Mouse (Mus musculus) hindbrain, embryonic 11.5 days (tissue): ENCODE measurements around the gene Slc25a23. TPM values are rescaled to one million over a fixed set of nuclear protein-coding genes. Genes with fewer than 3 reads are reported as not detected.

Experiments
- ATAC-seq: fragments of 200-750 bp; cut with Nextera tagmentation; 2 replicates; pipeline ENCODE4 v1.8.0; 2017; ENCODE audit warnings: mild to moderate bottlenecking, moderate TSS enrichment, moderate library complexity; ENCODE audit not compliant: low FRiP score
- DNase-seq: peaks from one replicate; pipeline ENCODE4 v3.0.0-alpha.2; 2015; ENCODE audit warnings: low spot score
- H3K27ac ChIP-seq: fragments of 300-500 bp; sonication (generic); 2 replicates; pipeline ENCODE4 v1.5.1; 2014; ENCODE audit warnings: mild to moderate bottlenecking, low read depth, low read length
- H3K27me3 ChIP-seq: fragments of 300-500 bp; sonication (generic); 2 replicates; pipeline ENCODE4 v1.6.1; 2014; ENCODE audit warnings: mild to moderate bottlenecking, low read length, moderate library complexity, mixed read lengths; ENCODE audit not compliant: control insufficient read depth, insufficient read depth
- H3K36me3 ChIP-seq: fragments of 300-500 bp; sonication (generic); 2 replicates; pipeline ENCODE4 v1.6.1; 2014; ENCODE audit warnings: mild to moderate bottlenecking, low read length, moderate library complexity, mixed read lengths; ENCODE audit not compliant: control insufficient read depth, insufficient read depth
- H3K4me1 ChIP-seq: fragments of 300-500 bp; sonication (generic); replicated peaks from 2 replicates; pipeline ENCODE4 v1.6.1; 2014; ENCODE audit warnings: low read length, mixed read lengths; ENCODE audit not compliant: control insufficient read depth, insufficient read depth
- H3K4me2 ChIP-seq: fragments of 300-500 bp; sonication (generic); replicated peaks from 2 replicates; pipeline ENCODE4 v1.6.1; 2014; ENCODE audit warnings: mild to moderate bottlenecking, low read depth, low read length
- H3K4me3 ChIP-seq: fragments of 300-500 bp; sonication (generic); 2 replicates; pipeline ENCODE4 v1.5.1; 2014; ENCODE audit warnings: low read depth, low read length
- H3K9ac ChIP-seq: fragments of 300-500 bp; sonication (generic); 2 replicates; pipeline ENCODE4 v1.6.1; 2014; ENCODE audit warnings: low read depth, low read length
- H3K9me3 ChIP-seq: fragments of 300-500 bp; sonication (generic); 2 replicates; pipeline ENCODE4 v1.6.1; 2016; ENCODE audit warnings: low read length; ENCODE audit not compliant: control insufficient read depth
- WGBS: fragments of 180-500 bp; shearing (Covaris S2); extraction: QIAGEN DNeasy Blood & Tissue Kit; methylation state at CpG from one replicate; pipeline ENCODE4 v1.1.7; 2014; 5-methylcytosine and 5-hydroxymethylcytosine counted together
- polyA plus RNA-seq: library from polyadenylated mRNA; unstranded; fragments of >200 nt; fragmentation: Nextera tagmentation; extraction: Ambion mirVana; gene quantifications from 2 replicates; pipeline ENCODE4 v1.2.1, GENCODE M21; 2014

Slc25a23 gene
- polyA plus RNA-seq, 1 experiment from 2014 or later, result 16.0 TPM

GRCm38 (mm10) chr17:56997029-56997667 is 62.5 kb downstream of the Slc25a23 start, which contains the start of gene Alkbh7:
Alkbh7 (plus strand) TSS chr17:56997339.
- H3K9ac ChIP-seq, result peak within 1 kb of the TSS; percentile 42
- DNase-seq (peak; percentile 93), ATAC-seq (peak; percentile 99)
- peaks cover 5% of the 10 kb centered on the region; the same call in 1 of the 2 replicates for H3K4me1 ChIP-seq
- peak within 1 kb of the TSS; percentile 52 for H3K4me3 ChIP-seq
- no peak within 1 kb of the TSS for H3K27ac ChIP-seq
- WGBS, result 1% methylated on average over 38 of the region's 38 CpGs
- H3K9me3 ChIP-seq, result no peaks in the 10 kb centered on the region
- H3K36me3 ChIP-seq, result peaks cover 13% of the 10 kb centered on the region; the same call in 1 of the 2 replicates
- H3K4me2 ChIP-seq, result peak within 1 kb of the TSS; percentile 55
- H3K27me3 ChIP-seq, result no peaks in the 10 kb centered on the region

- Histone ChIP-seq H3K4me2 (no peak overlapping the region; the same call in 1 of the 2 replicates), H3K9me3 (no peaks in the 10 kb centered on the region), H3K36me3 (peaks cover 13% of the 10 kb centered on the region; the same call in 1 of the 2 replicates), H3K4me3 (no peak overlapping the region), H3K27me3 (no peaks in the 10 kb centered on the region), H3K4me1 (peaks cover 5% of the 10 kb centered on the region; the same call in 1 of the 2 replicates), H3K9ac (no peak overlapping the region), H3K27ac (no peak overlapping the region)
- ATAC-seq (no peak; the same call in 1 of the 2 replicates), DNase-seq (no peak)
- WGBS, result 77% methylated on average over 2 of the region's 2 CpGs
Observed at GRCm38 (mm10) chr17:56996506-56996905, 63.2 kb downstream of the Slc25a23 start.

GRCm38 (mm10) chr17:56995046-56995445 is 64.6 kb downstream of the Slc25a23 start:
- H3K36me3 ChIP-seq, result peaks cover 13% of the 10 kb centered on the region; the same call in 1 of the 2 replicates

More at GRCm38 (mm10) chr17:56995046-56995445, 64.6 kb downstream of the Slc25a23 start:
- no peaks in the 10 kb centered on the region for H3K9me3 ChIP-seq
- no peak for ATAC-seq
- H3K27me3 ChIP-seq, result no peaks in the 10 kb centered on the region; the same call in 1 of the 2 replicates
- H3K9ac ChIP-seq, result no peak overlapping the region
- H3K27ac ChIP-seq, result no peak overlapping the region
- H3K4me1 ChIP-seq, result peaks cover 11% of the 10 kb centered on the region; the same call in 1 of the 2 replicates
- 94% methylated on average over 8 of the region's 8 CpGs for WGBS
- no peak for DNase-seq
- H3K4me2 ChIP-seq, result no peak overlapping the region
- no peak overlapping the region for H3K4me3 ChIP-seq

Other genes starting within 250 kb of the Slc25a23 start
- 6.4 and 6.7 TPM in 2 replicates for gene Rfx2, start 228.8 kb downstream of the Slc25a23 start, polyA plus RNA-seq
- not detected in 2 replicates for gene Acsbg2, start 185.4 kb downstream of the Slc25a23 start, polyA plus RNA-seq
- 0.25 and 0.26 TPM in 2 replicates for gene 1700061G19Rik, start 184.4 kb downstream of the Slc25a23 start, polyA plus RNA-seq
- gene Mllt1, start 124.4 kb downstream of the Slc25a23 start, polyA plus RNA-seq, result 26.0 and 32.2 TPM in 2 replicates
- gene Acer1, start 77.7 kb downstream of the Slc25a23 start, polyA plus RNA-seq, result not detected in 2 replicates
- 146 and 152 TPM in 2 replicates for gene Clpp, start 69.6 kb downstream of the Slc25a23 start, polyA plus RNA-seq
- 32.4 and 33.0 TPM in 2 replicates for gene Alkbh7, start 62.5 kb downstream of the Slc25a23 start, polyA plus RNA-seq
- 0.36 TPM in 1 of 2 replicates, not detected in the other for gene Pspn, start 59.8 kb downstream of the Slc25a23 start, polyA plus RNA-seq
- 65.6 and 76.7 TPM in 2 replicates for gene Gtf2f1, start 48.6 kb downstream of the Slc25a23 start, polyA plus RNA-seq
- gene Gm17949, start 48.4 kb downstream of the Slc25a23 start, polyA plus RNA-seq, result 0.33 TPM in 1 of 2 replicates, not detected in the other
- gene Khsrp, start 28.3 kb downstream of the Slc25a23 start, polyA plus RNA-seq, result 40.3 and 42.7 TPM in 2 replicates
- gene Slc25a41, start 18.2 kb downstream of the Slc25a23 start, polyA plus RNA-seq, result not detected in 2 replicates
- gene Crb3, start 758 bp downstream of the Slc25a23 start, polyA plus RNA-seq, result 2.1 and 3.6 TPM in 2 replicates
- 2.9 and 3.8 TPM in 2 replicates for gene Dennd1c, start 18.7 kb upstream of the Slc25a23 start, polyA plus RNA-seq
- gene Tubb4a, start 27.9 kb upstream of the Slc25a23 start, polyA plus RNA-seq, result 165 and 191 TPM in 2 replicates
- gene Tnfsf9, start 45.5 kb upstream of the Slc25a23 start, polyA plus RNA-seq, result 6.3 and 7.6 TPM in 2 replicates
- gene Cd70, start 89.9 kb upstream of the Slc25a23 start, polyA plus RNA-seq, result 0.28 TPM in 1 of 2 replicates, not detected in the other
- gene Tnfsf14, start 134.3 kb upstream of the Slc25a23 start, polyA plus RNA-seq, result 0.09 TPM in 1 of 2 replicates, not detected in the other
- gene C3, start 168.3 kb upstream of the Slc25a23 start, polyA plus RNA-seq, result 0.36 and 0.82 TPM in 2 replicates
- 23.5 and 23.9 TPM in 2 replicates for gene Gpr108, start 188.6 kb upstream of the Slc25a23 start, polyA plus RNA-seq
- 21.8 and 21.9 TPM in 2 replicates for gene Trip10, start 189.6 kb upstream of the Slc25a23 start, polyA plus RNA-seq
- 2.5 and 2.6 TPM in 2 replicates for gene Vav1, start 219.2 kb upstream of the Slc25a23 start, polyA plus RNA-seq